Mouse (Mus musculus) lung, postnatal 0 days (tissue): Measurements from ENCODE around the gene Chrd. TPM values are rescaled to one million over a fixed set of nuclear protein-coding genes. Genes with fewer than 3 reads are reported as not detected.

ENCODE experiments used
- ATAC-seq: fragments of 200-750 bp; cut with Nextera tagmentation; 2 replicates; pipeline ENCODE4 v1.8.0; 2017; ENCODE audit warnings: moderate library complexity
- DNase-seq: peaks from one replicate; pipeline ENCODE4 v3.0.0-alpha.2; 2016; ENCODE audit warnings: low spot score
- H3K27ac ChIP-seq: fragments of 300-500 bp; sonication (generic); 2 replicates; pipeline ENCODE4 v1.5.1; 2014; ENCODE audit warnings: antibody characterized with exemption, mild to moderate bottlenecking, low read length, mixed read lengths
- H3K27me3 ChIP-seq: fragments of 300-500 bp; sonication (generic); replicated peaks from 2 replicates; pipeline ENCODE4 v1.6.1; 2014; ENCODE audit warnings: low read length, mixed read lengths; ENCODE audit not compliant: insufficient read depth
- H3K36me3 ChIP-seq: fragments of 300-500 bp; sonication (generic); 2 replicates; pipeline ENCODE4 v1.6.1; 2014; ENCODE audit warnings: low read length, mixed read lengths; ENCODE audit not compliant: insufficient read depth
- H3K4me1 ChIP-seq: fragments of 300-500 bp; sonication (generic); 2 replicates; pipeline ENCODE4 v1.6.1; 2014; ENCODE audit warnings: antibody characterized with exemption, low read depth, low read length, mixed read lengths; ENCODE audit not compliant: insufficient read depth
- H3K4me2 ChIP-seq: fragments of 300-500 bp; sonication (generic); replicated peaks from 2 replicates; pipeline ENCODE4 v1.6.1; 2014; ENCODE audit warnings: low read depth, mild to moderate bottlenecking, low read length, moderate library complexity, mixed read lengths
- H3K4me3 ChIP-seq: fragments of 300-500 bp; sonication (generic); 2 replicates; pipeline ENCODE4 v1.5.1; 2014; ENCODE audit warnings: low read depth, low read length
- H3K9ac ChIP-seq: fragments of 300-500 bp; sonication (generic); replicated peaks from 2 replicates; pipeline ENCODE4 v1.6.1; 2014; ENCODE audit warnings: low read depth, mild to moderate bottlenecking
- H3K9me3 ChIP-seq: fragments of 300-500 bp; sonication (generic); 2 replicates; pipeline ENCODE4 v1.6.1; 2016; ENCODE audit warnings: low read length, mixed read lengths
- CTCF ChIP-seq: IDR thresholded peaks from 2 replicates; pipeline ENCODE4 v1.5.1; 2016; ENCODE audit warnings: antibody characterized with exemption, mild to moderate bottlenecking
- EP300 ChIP-seq: IDR thresholded peaks from 2 replicates; pipeline ENCODE4 v1.6.1; 2016; ENCODE audit warnings: antibody characterized with exemption, mild to moderate bottlenecking, control low read depth
- WGBS: fragments of 180-500 bp; shearing (Covaris S2); extraction: QIAGEN DNeasy Blood & Tissue Kit; methylation state at CpG from one replicate; pipeline ENCODE4 v1.1.7; 2014; 5-methylcytosine and 5-hydroxymethylcytosine counted together
- polyA plus RNA-seq: library from polyadenylated mRNA; unstranded; fragments of >200 nt; fragmentation: Nextera tagmentation; extraction: Ambion mirVana; gene quantifications from 2 replicates; pipeline ENCODE4 v1.2.1, GENCODE M21; 2015

Chrd gene
- polyA plus RNA-seq, 1 experiment from 2014 or later, result 1.7 TPM

GRCm38 (mm10) chr16:20725750-20726149 lies 7.2 kb upstream of the Chrd start:
- TF ChIP-seq CTCF (no peak), EP300 (no peak)
- Histone ChIP-seq H3K4me1 (no peaks in the 10 kb centered on the region), H3K9ac (no peak overlapping the region), H3K9me3 (no peaks in the 10 kb centered on the region), H3K27ac (no peak overlapping the region), H3K4me3 (no peak overlapping the region), H3K36me3 (no peaks in the 10 kb centered on the region), H3K27me3 (no peaks in the 10 kb centered on the region), H3K4me2 (no peak overlapping the region)
- ATAC-seq (no peak), DNase-seq (no peak)
- 82% methylated on average over 4 of the region's 4 CpGs for WGBS

DNA sequence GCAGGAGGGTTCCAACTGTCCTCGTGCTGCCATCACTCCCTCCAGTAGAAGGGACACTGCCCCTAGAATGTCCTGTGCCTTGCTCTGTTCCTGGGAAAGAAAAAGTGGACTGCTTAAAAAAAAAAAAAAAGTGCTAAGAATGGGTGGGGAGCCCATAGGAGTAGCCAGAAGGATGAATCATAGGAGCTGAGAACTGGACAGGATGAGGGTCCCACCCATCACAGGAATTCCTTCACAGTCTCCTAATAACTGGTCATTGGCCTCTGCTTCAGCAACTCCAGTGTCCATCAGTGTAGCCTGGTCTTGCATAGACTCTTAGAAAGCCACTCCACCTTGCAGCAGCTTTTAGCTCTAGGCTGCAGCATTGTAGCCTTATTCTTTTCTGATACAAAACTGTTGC lies 6.5 kb upstream of the Chrd start:
- TF ChIP-seq EP300 (peak; percentile 76), CTCF (no peak)
- ATAC-seq, result peak; percentile 67
- no peaks in the 10 kb centered on the region for H3K36me3 ChIP-seq
- H3K27me3 ChIP-seq, result no peaks in the 10 kb centered on the region; the same call in 1 of the 2 replicates
- H3K4me1 ChIP-seq, result no peaks in the 10 kb centered on the region
- 65% methylated on average over 1 of the region's 1 CpGs for WGBS
- peak; percentile 63 for DNase-seq
- H3K9ac ChIP-seq, result no peak overlapping the region
- H3K9me3 ChIP-seq, result no peaks in the 10 kb centered on the region
- H3K27ac ChIP-seq, result no peak overlapping the region
- no peak overlapping the region for H3K4me3 ChIP-seq
- H3K4me2 ChIP-seq, result no peak overlapping the region

DNA sequence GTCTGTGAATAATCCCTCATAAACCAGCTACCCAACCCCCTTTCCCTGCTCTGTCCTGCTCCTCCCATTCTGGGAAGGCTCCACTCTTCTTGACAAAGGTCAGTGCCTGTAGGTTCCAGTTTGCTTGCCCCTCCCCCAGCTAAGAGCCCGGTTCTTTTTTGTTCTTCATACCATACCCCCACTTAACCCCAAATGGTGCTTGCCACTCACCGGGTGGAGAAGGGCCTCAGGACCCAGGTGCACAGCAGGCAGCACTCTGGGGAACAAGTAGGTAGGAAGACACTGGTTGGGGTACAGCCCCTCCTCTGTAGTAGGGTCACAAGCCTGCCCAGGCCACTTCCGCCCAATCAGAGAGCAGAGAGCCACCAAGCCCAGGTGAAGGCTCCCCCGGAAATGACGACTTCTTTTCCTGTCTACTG lies 2.6 kb upstream of the Chrd start:
- no peaks in the 10 kb centered on the region; the same call in 1 of the 2 replicates for H3K4me1 ChIP-seq
- no peak overlapping the region for H3K9ac ChIP-seq
- no peak overlapping the region for H3K4me2 ChIP-seq
- H3K36me3 ChIP-seq, result no peaks in the 10 kb centered on the region
- TF ChIP-seq EP300 (no peak), CTCF (no peak)
- WGBS, result 37% methylated on average over 5 of the region's 5 CpGs
- H3K4me3 ChIP-seq, result no peak overlapping the region
- ATAC-seq (no peak), DNase-seq (no peak)
- H3K9me3 ChIP-seq, result no peaks in the 10 kb centered on the region
- H3K27ac ChIP-seq, result no peak overlapping the region
- peaks cover 21% of the 10 kb centered on the region for H3K27me3 ChIP-seq

- ATAC-seq, result no peak
- no peaks in the 10 kb centered on the region for H3K36me3 ChIP-seq
- peaks cover 21% of the 10 kb centered on the region for H3K27me3 ChIP-seq
- no peak overlapping the region for H3K9ac ChIP-seq
- H3K27ac ChIP-seq, result no peak overlapping the region
- WGBS, result 57% methylated on average over 5 of the region's 5 CpGs
- no peak overlapping the region for H3K4me2 ChIP-seq
- no peak for DNase-seq
- TF ChIP-seq EP300 (no peak), CTCF (no peak)
- no peak overlapping the region for H3K4me3 ChIP-seq
- H3K9me3 ChIP-seq, result no peaks in the 10 kb centered on the region
- H3K4me1 ChIP-seq, result no peaks in the 10 kb centered on the region; the same call in 1 of the 2 replicates
Measured at GRCm38 (mm10) chr16:20731688-20732087, 1.2 kb upstream of the Chrd start.

DNA sequence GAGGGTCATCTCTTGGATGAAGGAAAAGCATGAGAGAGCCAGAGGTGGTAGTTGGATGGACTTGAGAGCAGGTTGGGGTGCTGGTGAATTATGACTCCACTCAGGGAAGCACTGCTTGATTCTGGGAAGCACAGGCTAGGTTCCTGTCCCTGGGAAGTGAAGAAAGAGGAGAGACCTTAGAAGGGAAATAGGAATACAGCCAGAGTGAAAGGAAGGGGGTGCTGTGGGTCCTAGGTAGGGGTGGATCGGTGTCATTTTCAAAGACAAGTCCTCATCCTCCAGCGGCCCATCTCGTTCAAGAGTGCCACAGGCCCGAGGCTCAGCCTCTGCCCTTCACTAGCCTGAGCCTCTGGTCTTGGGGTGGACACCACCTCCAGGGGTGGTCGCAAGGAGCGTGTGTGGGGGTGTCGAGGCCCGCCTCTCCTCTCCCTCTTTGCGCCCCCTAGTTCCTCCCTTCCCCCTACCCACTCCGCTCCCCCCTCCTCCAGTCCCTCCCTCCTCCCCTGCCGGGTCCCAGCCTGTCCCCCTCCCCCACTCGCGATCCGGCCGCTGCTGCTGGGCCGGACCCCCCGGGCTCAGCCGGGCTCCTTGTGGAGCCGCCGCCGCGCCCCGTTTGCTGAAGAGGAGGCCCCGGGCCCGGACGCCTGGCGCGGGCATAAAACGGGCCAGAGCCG lies 539 bp upstream of the Chrd start:
- H3K27ac ChIP-seq, result peak overlapping the region; percentile 54; the same call in 1 of the 2 replicates
- 4% methylated on average over 15 of the region's 30 CpGs for WGBS
- no peak for DNase-seq

GRCm38 (mm10) chr16:20733731-20734730 lies 1.1 kb downstream of the Chrd start, which contains the start of gene Thpo:
Gene Thpo, minus strand, starts transcription at chr16:20734511.
- ATAC-seq (no peak), DNase-seq (no peak)
- 5% methylated on average over 45 of the region's 45 CpGs for WGBS
- H3K27me3 ChIP-seq, result peaks cover 21% of the 10 kb centered on the region
- H3K4me1 ChIP-seq, result no peaks in the 10 kb centered on the region; the same call in 1 of the 2 replicates
- H3K9ac ChIP-seq, result peak within 1 kb of the TSS; percentile 54
- H3K4me2 ChIP-seq, result peak within 1 kb of the TSS; percentile 99
- H3K4me3 ChIP-seq, result peak within 1 kb of the TSS; percentile 60
- TF ChIP-seq CTCF, result no peak
- no peak for TF ChIP-seq EP300
- H3K36me3 ChIP-seq, result no peaks in the 10 kb centered on the region
- no peaks in the 10 kb centered on the region for H3K9me3 ChIP-seq
- no peak within 1 kb of the TSS for H3K27ac ChIP-seq

More for the DNA sequence above, 539 bp upstream of the Chrd start:
- H3K9ac ChIP-seq, result peak overlapping the region; percentile 54
- TF ChIP-seq CTCF (no peak), EP300 (no peak)
- no peaks in the 10 kb centered on the region for H3K9me3 ChIP-seq
- peaks cover 21% of the 10 kb centered on the region for H3K27me3 ChIP-seq
- peak overlapping the region; percentile 60 for H3K4me3 ChIP-seq
- no peaks in the 10 kb centered on the region; the same call in 1 of the 2 replicates for H3K4me1 ChIP-seq
- no peaks in the 10 kb centered on the region for H3K36me3 ChIP-seq
- peak; percentile 20 for ATAC-seq
- H3K4me2 ChIP-seq, result peak overlapping the region; percentile 99
